In the genomic region with DNA sequence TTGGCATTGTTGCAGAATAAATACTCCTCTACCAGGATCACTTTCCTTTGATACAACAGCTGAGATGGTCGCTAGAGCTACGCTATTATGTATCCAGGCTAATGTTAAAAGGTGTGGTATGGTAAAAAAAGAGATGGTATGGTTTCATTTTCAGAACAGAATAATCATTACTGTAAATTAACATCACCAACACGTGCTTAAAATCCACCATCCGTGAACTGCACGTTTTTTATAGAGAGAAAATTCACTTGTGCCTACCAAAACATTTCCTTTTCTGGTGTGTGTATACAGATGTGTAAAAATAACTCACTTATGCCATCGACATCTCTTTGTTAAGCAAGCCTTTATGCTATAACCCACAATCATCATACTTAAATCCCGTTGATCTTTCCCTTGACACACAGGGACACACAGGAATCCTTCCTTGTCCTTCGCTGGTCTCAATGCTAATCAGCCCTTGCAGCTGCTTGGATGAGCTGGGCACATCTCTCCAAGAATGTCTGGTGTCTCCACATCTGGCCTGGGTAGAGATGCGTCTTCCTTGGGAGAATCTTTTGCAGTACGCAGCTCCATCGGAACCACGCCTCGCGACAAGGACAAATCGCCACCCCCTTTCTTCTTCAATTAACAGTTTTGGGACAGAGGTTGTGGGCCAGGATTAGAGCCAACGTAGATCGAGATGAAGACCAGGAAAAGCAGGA, we compare ENCODE assay signal across 8 mouse cellular contexts.
DNase-seq lines count a peak whose midpoint lies in the region; ATAC-seq and TF ChIP-seq lines count a peak whose summit lies in the region.

No protein-coding gene starts in this region.

- peak overlapping the region; percentile 88 for H3K27ac ChIP-seq in left cerebral cortex, adult 2 months
- no peak overlapping the region for H3K27ac ChIP-seq in embryonic fibroblast, embryonic 13.5 days (ENCODE audit: insufficient read depth, low read length)
- no peak overlapping the region for H3K27ac ChIP-seq in intestine, embryonic 14.5 days (ENCODE audit: low read depth)
- H3K27ac ChIP-seq in neural tube, embryonic 13.5 days (replicated peaks): peak overlapping the region; percentile 92

- DNase-seq in left cerebral cortex, adult 2 months (ENCODE audit: extremely low spot score in 1 of 2, low spot score in 2 of 2): no peak
- DNase-seq in left cerebral cortex, postnatal 4 days: no peak
- peak; percentile 52 for DNase-seq in intestine, embryonic 14.5 days (ENCODE audit: low spot score)
- DNase-seq in thymus, postnatal 14 days: no peak
- no peak for DNase-seq in spleen, postnatal 10 days (ENCODE audit: low spot score in 2 of 2)
- DNase-seq in cerebellum, adult 11-12 months: no peak

- peaks cover 4% of the 10 kb centered on the region; the same call in 1 of the 2 replicates for H3K4me1 ChIP-seq in embryonic fibroblast, embryonic 13.5 days (ENCODE audit: control insufficient read depth, insufficient read depth, low read length)
- peaks cover 13% of the 10 kb centered on the region for H3K4me1 ChIP-seq in intestine, embryonic 14.5 days (replicated peaks; ENCODE audit: control insufficient read depth, insufficient read depth, low read length)
- peaks cover 43% of the 10 kb centered on the region for H3K4me1 ChIP-seq in neural tube, embryonic 13.5 days (replicated peaks)

- H3K4me3 ChIP-seq in left cerebral cortex, adult 2 months: peak overlapping the region; percentile 53
- H3K4me3 ChIP-seq in embryonic fibroblast, embryonic 13.5 days (ENCODE audit: insufficient read depth, low read length): peak overlapping the region; percentile 23
- H3K4me3 ChIP-seq in intestine, embryonic 14.5 days (ENCODE audit: low read depth, low read length): peak overlapping the region; percentile 39; the same call in 1 of the 2 replicates
- H3K4me3 ChIP-seq in neural tube, embryonic 13.5 days: peak overlapping the region; percentile 44

- intact Hi-C loops in left cerebral cortex, adult 2 months (cut with DNase I): no loop called here
- intact Hi-C loops in left cerebral cortex, postnatal 4 days (cut with DNase I): no loop called here

- H3K36me3 ChIP-seq in intestine, embryonic 14.5 days (ENCODE audit: control insufficient read depth, insufficient read depth, low read length): no peaks in the 10 kb centered on the region
- H3K36me3 ChIP-seq in neural tube, embryonic 13.5 days: no peaks in the 10 kb centered on the region

- peak overlapping the region; percentile 65 for H3K4me2 ChIP-seq in intestine, embryonic 14.5 days (ENCODE audit: low read length)
- peak overlapping the region; percentile 77 for H3K4me2 ChIP-seq in neural tube, embryonic 13.5 days

- peaks cover 60% of the 10 kb centered on the region for H3K27me3 ChIP-seq in intestine, embryonic 14.5 days (replicated peaks; ENCODE audit: control insufficient read depth, insufficient read depth, low read length)
- H3K27me3 ChIP-seq in neural tube, embryonic 13.5 days: peaks cover 12% of the 10 kb centered on the region

- H3K9ac ChIP-seq in intestine, embryonic 14.5 days (ENCODE audit: low read length): no peak overlapping the region
- H3K9ac ChIP-seq in neural tube, embryonic 13.5 days: peak overlapping the region; percentile 78

- TF ChIP-seq POLR2A in embryonic fibroblast, embryonic 13.5 days (IDR thresholded peaks at IDR 0.05; ENCODE audit: low read depth, low read length): no peak

- 15% methylated on average over 17 of the region's 17 CpGs for WGBS in intestine, embryonic 14.5 days
- WGBS in neural tube, embryonic 13.5 days: 7% methylated on average over 17 of the region's 17 CpGs

- TF ChIP-seq CTCF in left cerebral cortex, adult 2 months (IDR thresholded peaks at IDR 0.05): no peak
- no peak for TF ChIP-seq CTCF in embryonic fibroblast, embryonic 13.5 days (IDR thresholded peaks at IDR 0.05; ENCODE audit: borderline replicate concordance, insufficient read depth, low read length)

- no peaks in the 10 kb centered on the region for H3K9me3 ChIP-seq in intestine, embryonic 14.5 days (ENCODE audit: control insufficient read depth, low read length)
- no peaks in the 10 kb centered on the region for H3K9me3 ChIP-seq in neural tube, embryonic 13.5 days

- no peak for ATAC-seq in intestine, embryonic 14.5 days (replicated peaks; ENCODE audit: low FRiP score, low TSS enrichment, low read depth)
- ATAC-seq in neural tube, embryonic 13.5 days (ENCODE audit: low read depth): peak; percentile 52

Comparison
In these comparisons a context has a peak if more than half of its experiments do, and no peak if none do; other contexts are left out.
1. H3K27ac ChIP-seq: peak in left cerebral cortex, adult 2 months (single experiment) and neural tube, embryonic 13.5 days (single experiment); none in embryonic fibroblast, embryonic 13.5 days (single experiment) and intestine, embryonic 14.5 days (single experiment).
2. Peak in every context shown above with its lines, with median percentiles within 50 percentile points of each other: H3K4me3 ChIP-seq.